ENCODE assay signal across 9 mouse cellular contexts in the genomic region with DNA sequence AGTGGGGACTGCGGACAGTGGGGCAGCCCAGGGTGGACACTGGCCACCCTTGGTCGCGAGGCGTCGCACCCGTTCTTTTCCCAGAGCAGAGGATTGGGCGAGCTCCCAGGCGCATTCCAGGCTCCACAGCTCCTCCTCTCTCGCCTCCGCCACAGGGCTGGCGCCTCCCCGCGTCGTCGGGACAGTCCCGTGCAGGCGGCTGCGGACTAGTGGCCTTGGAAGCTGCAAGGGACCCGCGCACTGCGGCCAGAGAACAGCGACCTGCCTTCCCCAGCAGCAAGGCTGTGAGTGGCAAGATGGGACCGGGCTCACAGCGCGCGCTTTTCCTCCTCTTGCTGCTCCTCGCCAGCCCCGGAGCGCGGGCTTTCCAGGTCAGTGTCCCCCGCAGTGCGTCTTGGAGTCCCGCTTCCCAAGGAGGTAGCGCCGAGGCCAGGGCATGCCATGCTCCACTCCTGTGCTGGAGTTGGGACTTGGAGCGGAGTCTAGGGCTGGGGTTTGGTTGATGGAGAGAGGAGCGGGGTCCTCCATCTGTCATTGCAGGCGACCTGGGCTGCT. TPM values are rescaled to one million over a fixed set of nuclear protein-coding genes. Genes with fewer than 3 reads are reported as not detected.
DNase-seq lines count a peak whose midpoint lies in the region; ATAC-seq lines count a peak whose summit lies in the region.
"Had no signal": no experiment of that assay in that cellular context is flagged by ENCODE, and none has a peak within 500 bp of the region (broad histone marks: within the 10 kb centered on the region; RNA-seq: fewer than 3 reads in every experiment).

No protein-coding gene starts in this region.

- H3K36me3 ChIP-seq in megakaryocyte, embryonic 14.5 days (replicated peaks; ENCODE audit: low read length): peaks cover 4% of the 10 kb centered on the region
- no peaks in the 10 kb centered on the region for H3K36me3 ChIP-seq in embryonic facial prominence, embryonic 12.5 days
- H3K36me3 ChIP-seq in liver, embryonic 13.5 days: no peaks in the 10 kb centered on the region
- no peaks in the 10 kb centered on the region for H3K36me3 ChIP-seq in neural tube, embryonic 13.5 days

- H3K4me1 ChIP-seq in megakaryocyte, embryonic 14.5 days: peaks cover 13% of the 10 kb centered on the region
- no peaks in the 10 kb centered on the region for H3K4me1 ChIP-seq in embryonic facial prominence, embryonic 12.5 days
- H3K4me1 ChIP-seq in liver, embryonic 13.5 days (replicated peaks): no peaks in the 10 kb centered on the region; the same call in 1 of the 2 replicates
- H3K4me1 ChIP-seq in neural tube, embryonic 13.5 days (replicated peaks): peaks cover 10% of the 10 kb centered on the region

- H3K9me3 ChIP-seq in megakaryocyte, embryonic 14.5 days: peaks cover 31% of the 10 kb centered on the region
- H3K9me3 ChIP-seq in embryonic facial prominence, embryonic 12.5 days: no peaks in the 10 kb centered on the region
- H3K9me3 ChIP-seq in liver, embryonic 13.5 days (replicated peaks): no peaks in the 10 kb centered on the region
- no peaks in the 10 kb centered on the region for H3K9me3 ChIP-seq in neural tube, embryonic 13.5 days

- under 1% methylated on average over 33 of the region's 38 CpGs for WGBS in embryonic facial prominence, embryonic 12.5 days
- 2% methylated on average over 37 of the region's 38 CpGs for WGBS in liver, embryonic 13.5 days (ENCODE audit: insufficient replicate concordance)
- WGBS in neural tube, embryonic 13.5 days: under 1% methylated on average over 38 of the region's 38 CpGs

- H3K27me3 ChIP-seq in megakaryocyte, embryonic 14.5 days (replicated peaks): peaks cover 49% of the 10 kb centered on the region
- 0 out of 2 replicates have a peak, but pooled peaks cover 2% of the 10 kb centered on the region for H3K27me3 ChIP-seq in embryonic facial prominence, embryonic 12.5 days
- peaks cover 36% of the 10 kb centered on the region for H3K27me3 ChIP-seq in liver, embryonic 13.5 days
- peaks cover 26% of the 10 kb centered on the region for H3K27me3 ChIP-seq in neural tube, embryonic 13.5 days
- H3K27me3 ChIP-seq: CH12.LX had no signal

- no peak for ATAC-seq in megakaryocyte, adult 5-6 weeks (ENCODE audit: poor library complexity, severe bottlenecking)
- ATAC-seq in embryonic facial prominence, embryonic 12.5 days (ENCODE audit: insufficient number of reproducible peaks, insufficient read depth, low FRiP score, low TSS enrichment): peak; percentile 76
- peak; percentile 54 for ATAC-seq in liver, embryonic 13.5 days (ENCODE audit: low read depth)
- peak; percentile 72; the same call in 1 of the 2 replicates for ATAC-seq in neural tube, embryonic 13.5 days (ENCODE audit: low read depth)
- no peak for ATAC-seq in inflammation-experienced regulatory T-cells, adult 6 months

- peak overlapping the region; percentile 85 for H3K4me3 ChIP-seq in megakaryocyte, embryonic 14.5 days (replicated peaks)
- H3K4me3 ChIP-seq in embryonic facial prominence, embryonic 12.5 days: peak overlapping the region; percentile 49
- H3K4me3 ChIP-seq in liver, embryonic 13.5 days (replicated peaks): peak overlapping the region; percentile 42
- H3K4me3 ChIP-seq in neural tube, embryonic 13.5 days: peak overlapping the region; percentile 48

- DNase-seq in heart, adult 8-10 months (ENCODE audit: low spot score): peak; percentile 42
- peak; percentile 71 for DNase-seq in kidney, adult 18-20 months
- no peak for DNase-seq in liver, embryonic 13.5 days

- no peak overlapping the region for H3K27ac ChIP-seq in embryonic facial prominence, embryonic 12.5 days
- H3K27ac ChIP-seq in liver, embryonic 13.5 days: no peak overlapping the region
- H3K27ac ChIP-seq in neural tube, embryonic 13.5 days (replicated peaks): no peak overlapping the region

- H3K4me2 ChIP-seq in embryonic facial prominence, embryonic 12.5 days (replicated peaks): peak overlapping the region; percentile 94
- peak overlapping the region; percentile 57 for H3K4me2 ChIP-seq in liver, embryonic 13.5 days
- H3K4me2 ChIP-seq in neural tube, embryonic 13.5 days: peak overlapping the region; percentile 92

- H3K9ac ChIP-seq in embryonic facial prominence, embryonic 12.5 days: peak overlapping the region; percentile 62
- H3K9ac ChIP-seq in liver, embryonic 13.5 days: no peak overlapping the region; the same call in 1 of the 2 replicates
- peak overlapping the region; percentile 66 for H3K9ac ChIP-seq in neural tube, embryonic 13.5 days

RNA-seq across cellular contexts. Expression of a gene that starts 1.1 kb away (rescaled TPM):
- not detected in 2 replicates for polyA plus RNA-seq in megakaryocyte, embryonic 14.5 days (2012; ENCODE audit: insufficient read depth, low replicate concordance)
- not detected in 2 replicates for total RNA-seq in megakaryocyte, adult 5-6 weeks (2015)
- total RNA-seq in megakaryocyte, adult 5-6 weeks (2017): not detected in 2 replicates
- polyA plus RNA-seq in embryonic facial prominence, embryonic 12.5 days (2016; fragmentation: Nextera tagmentation; extraction: Ambion mirVana): 3.4 TPM in 2 replicates
- total RNA-seq in heart, adult 8-10 months (2022): 1 to 10 TPM in 1 of 4 experiments, under 1 TPM in 3; 0.26 to 1.2 (median 0.81) TPM
- polyA plus RNA-seq in liver, embryonic 13.5 days (2015; fragmentation: Nextera tagmentation; extraction: Ambion mirVana): 0.45 and 0.54 TPM in 2 replicates
- 1.9 and 2.7 TPM in 2 replicates for polyA plus RNA-seq in neural tube, embryonic 13.5 days (2015; fragmentation: Nextera tagmentation; extraction: Ambion mirVana)
- under 1 TPM in 1 of 3 experiments, not detected in 2; 0.20 TPM for polyA plus RNA-seq in inflammation-experienced regulatory T-cells, adult 6 months (2017; shearing (Covaris generic))
- total RNA-seq: CH12.LX had no signal

RNA-seq across cellular contexts. Expression of a gene that starts 45.9 kb away (rescaled TPM):
- polyA plus RNA-seq in megakaryocyte, embryonic 14.5 days (2012; ENCODE audit: insufficient read depth, low replicate concordance): 1.1 and 1.9 TPM in 2 replicates
- total RNA-seq in megakaryocyte, adult 5-6 weeks (2015): 6.0 and 7.5 TPM in 2 replicates
- 12.9 and 14.0 TPM in 2 replicates for total RNA-seq in megakaryocyte, adult 5-6 weeks (2017)
- 30.4 and 31.2 TPM in 2 replicates for polyA plus RNA-seq in embryonic facial prominence, embryonic 12.5 days (2016; fragmentation: Nextera tagmentation; extraction: Ambion mirVana)
- total RNA-seq in heart, adult 8-10 months (2022): 10 to 100 TPM; 18.0 to 20.6 (median 19.3) TPM
- polyA plus RNA-seq in liver, embryonic 13.5 days (2015; fragmentation: Nextera tagmentation; extraction: Ambion mirVana): 8.4 and 10.0 TPM in 2 replicates
- polyA plus RNA-seq in neural tube, embryonic 13.5 days (2015; fragmentation: Nextera tagmentation; extraction: Ambion mirVana): 35.6 and 37.4 TPM in 2 replicates
- polyA plus RNA-seq in inflammation-experienced regulatory T-cells, adult 6 months (2017; shearing (Covaris generic)): 10 to 100 TPM; 11.3 to 18.5 (median 16.0) TPM

Comparison
In these comparisons a context has a peak if more than half of its experiments do, and no peak if none do; other contexts are left out.
1. ATAC-seq: peak in embryonic facial prominence, embryonic 12.5 days (single experiment), liver, embryonic 13.5 days (single experiment) and neural tube, embryonic 13.5 days (single experiment); none in megakaryocyte, adult 5-6 weeks (single experiment) and inflammation-experienced regulatory T-cells, adult 6 months (single experiment).
2. Peak in every context shown above with its lines, with median percentiles within 50 percentile points of each other: H3K4me3 ChIP-seq and H3K4me2 ChIP-seq.